Mouse (Mus musculus) bone marrow macrophage, adult 2 months (primary cell): ENCODE measurements around the gene Atg16l1. TPM values are rescaled to one million over a fixed set of nuclear protein-coding genes. Genes with fewer than 3 reads are reported as not detected.

Source experiments
- H3K27ac ChIP-seq: 2 replicates; pipeline ENCODE4 v1.5.1; 2012; ENCODE audit warnings: low read depth, low read length; ENCODE audit not compliant: insufficient read depth
- H3K4me1 ChIP-seq: 2 replicates; pipeline ENCODE4 v1.6.1; 2012; ENCODE audit warnings: low read length; ENCODE audit not compliant: control insufficient read depth, insufficient read depth
- H3K4me3 ChIP-seq: 2 replicates; pipeline ENCODE4 v1.5.1; 2012; ENCODE audit warnings: mild to moderate bottlenecking, low read length, moderate library complexity; ENCODE audit not compliant: insufficient read depth
- CTCF ChIP-seq: IDR thresholded peaks from 2 replicates; pipeline ENCODE4 v1.5.1; 2012; ENCODE audit warnings: low read depth, mild to moderate bottlenecking, low read length, moderate library complexity
- POLR2A ChIP-seq: IDR thresholded peaks from 2 replicates; pipeline ENCODE4 v1.6.1; 2012; ENCODE audit warnings: mild to moderate bottlenecking, low read depth, low read length, borderline replicate concordance
- polyA plus RNA-seq: library from polyadenylated mRNA; stranded (reverse); fragments of >200 nt; gene quantifications from 2 replicates; pipeline ENCODE4 v1.2.4, GENCODE M21; 2012; ENCODE audit not compliant: missing spikeins, insufficient read depth, insufficient read length

Gene Atg16l1
- polyA plus RNA-seq, 1 experiment: 25.9 TPM

- TF ChIP-seq CTCF: no peak
- no peak for TF ChIP-seq POLR2A
- Histone ChIP-seq H3K4me3 (no peak overlapping the region), H3K4me1 (peaks cover 23% of the 10 kb centered on the region), H3K27ac (no peak overlapping the region)
Observed at GRCm38 (mm10) chr1:87797702-87798101, 42.0 kb downstream of the Atg16l1 start.

GRCm38 (mm10) chr1:87798306-87798705, 42.6 kb downstream of the Atg16l1 start:
- peaks cover 18% of the 10 kb centered on the region for H3K4me1 ChIP-seq
- no peak overlapping the region for H3K4me3 ChIP-seq
- no peak for TF ChIP-seq POLR2A
- no peak for TF ChIP-seq CTCF
- H3K27ac ChIP-seq: no peak overlapping the region

DNA sequence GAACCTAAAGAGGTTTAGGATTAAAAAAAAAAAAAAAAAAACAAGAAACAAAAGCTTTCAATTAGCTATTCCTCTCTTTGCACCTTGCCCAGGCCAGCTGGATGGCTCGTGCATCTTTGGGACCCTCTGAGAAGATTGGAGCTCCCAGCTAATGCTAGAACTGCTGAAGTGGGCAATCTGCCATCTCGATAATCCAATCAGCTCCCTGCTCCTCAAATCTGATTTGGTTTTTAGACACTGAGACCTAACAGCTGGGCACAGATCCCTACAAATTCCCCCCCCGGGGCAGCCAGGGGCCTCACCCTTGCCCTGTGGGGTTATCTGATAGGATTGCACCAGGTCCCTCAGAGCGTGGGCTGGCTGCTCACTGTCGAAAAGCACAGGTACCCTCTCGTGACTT, 47.9 kb downstream of the Atg16l1 start, which contains the start of gene Sag:
Gene Sag, plus strand, starts transcription at position 105 of the 400 bp plus-strand sequence.
- Histone ChIP-seq H3K27ac (no peak within 1 kb of the TSS; the same call in 1 of the 2 replicates), H3K4me1 (peaks cover 8% of the 10 kb centered on the region), H3K4me3 (no peak within 1 kb of the TSS)
- no peak for TF ChIP-seq CTCF
- no peak for TF ChIP-seq POLR2A

DNA sequence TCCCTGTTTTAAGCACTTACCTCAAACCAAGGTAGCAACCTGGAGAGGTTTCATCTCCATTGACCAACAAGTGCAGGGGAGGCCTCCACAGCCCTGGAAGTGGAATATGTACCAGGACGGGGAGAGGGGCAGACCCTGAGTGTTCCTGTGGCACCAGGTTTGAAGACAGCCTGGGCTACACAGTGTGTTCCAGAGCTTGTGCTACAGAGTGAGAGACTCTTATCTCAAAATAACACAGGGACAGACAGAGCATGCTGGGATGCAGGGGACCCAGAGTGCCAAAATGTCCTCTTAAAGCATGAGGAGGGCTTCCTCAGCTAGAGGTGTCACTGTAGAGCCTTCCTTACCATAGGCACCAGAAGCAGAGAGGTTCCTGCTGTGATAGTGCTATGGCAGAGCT, 52.1 kb downstream of the Atg16l1 start:
- Histone ChIP-seq H3K4me1 (peaks cover 23% of the 10 kb centered on the region), H3K27ac (no peak overlapping the region), H3K4me3 (no peak overlapping the region)
- TF ChIP-seq CTCF: no peak
- TF ChIP-seq POLR2A: no peak

DNA sequence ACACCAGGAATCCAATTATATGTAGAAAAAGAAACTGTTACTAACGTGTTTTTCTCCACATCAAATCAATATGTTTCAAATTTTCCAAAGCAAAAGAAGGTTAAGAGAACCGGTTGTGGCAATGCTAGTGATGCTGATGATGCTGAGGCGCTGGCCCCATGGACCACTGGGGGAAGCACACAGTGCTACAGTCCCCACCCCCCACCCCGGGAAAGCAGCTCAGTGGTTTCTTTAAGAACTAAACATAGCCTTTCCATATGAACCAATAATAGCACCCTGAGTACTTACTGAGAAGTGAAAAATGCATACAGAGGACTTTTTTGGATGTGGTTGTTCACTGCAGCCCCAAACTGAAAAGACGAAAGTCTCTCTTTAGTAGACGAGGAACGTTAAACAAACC, 55.7 kb downstream of the Atg16l1 start:
- H3K4me1 ChIP-seq: peaks cover 41% of the 10 kb centered on the region
- no peak for TF ChIP-seq CTCF
- no peak for TF ChIP-seq POLR2A
- no peak overlapping the region for H3K4me3 ChIP-seq
- H3K27ac ChIP-seq: peak overlapping the region; percentile 71

- H3K27ac ChIP-seq: no peak overlapping the region
- peaks cover 35% of the 10 kb centered on the region for H3K4me1 ChIP-seq
- TF ChIP-seq CTCF (no peak), POLR2A (no peak)
- no peak overlapping the region for H3K4me3 ChIP-seq
Observed at GRCm38 (mm10) chr1:87812061-87812460, 56.4 kb downstream of the Atg16l1 start.

DNA sequence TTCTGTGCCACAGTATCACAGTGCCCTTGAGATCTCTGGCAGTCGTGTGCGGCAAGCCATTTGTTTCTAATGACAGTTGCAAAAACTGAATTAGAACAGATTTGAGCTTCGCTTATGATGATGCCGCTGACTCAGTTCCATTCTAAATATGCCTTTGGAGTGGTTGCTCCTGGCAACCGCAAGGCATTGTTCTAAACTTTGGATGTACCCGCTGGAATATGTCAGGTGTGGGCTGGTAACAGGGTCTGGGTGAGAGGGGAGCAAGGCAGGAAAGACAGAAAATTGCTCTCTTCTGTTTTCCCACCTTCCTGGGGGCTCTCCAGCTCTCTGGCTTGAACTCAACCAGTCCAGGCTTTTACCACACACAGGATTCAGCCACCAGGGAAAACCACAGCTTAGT, 57.5 kb downstream of the Atg16l1 start:
- Histone ChIP-seq H3K4me3 (no peak overlapping the region), H3K4me1 (peaks cover 35% of the 10 kb centered on the region), H3K27ac (no peak overlapping the region)
- TF ChIP-seq POLR2A (no peak), CTCF (no peak)

- H3K27ac ChIP-seq: peak overlapping the region; percentile 46
- H3K4me1 ChIP-seq: peaks cover 35% of the 10 kb centered on the region
- H3K4me3 ChIP-seq: no peak overlapping the region
- no peak for TF ChIP-seq POLR2A
- TF ChIP-seq CTCF: no peak
Observed at GRCm38 (mm10) chr1:87813681-87814080, 58.0 kb downstream of the Atg16l1 start.

GRCm38 (mm10) chr1:87824420-87824995, 68.8 kb downstream of the Atg16l1 start:
- Histone ChIP-seq H3K4me1 (peaks cover 23% of the 10 kb centered on the region), H3K4me3 (no peak overlapping the region), H3K27ac (no peak overlapping the region)
- TF ChIP-seq POLR2A (no peak), CTCF (no peak)

GRCm38 (mm10) chr1:87825281-87825680, 69.6 kb downstream of the Atg16l1 start:
- Histone ChIP-seq H3K27ac (no peak overlapping the region), H3K4me3 (no peak overlapping the region), H3K4me1 (peaks cover 30% of the 10 kb centered on the region)
- TF ChIP-seq POLR2A (no peak), CTCF (no peak)
